Mouse (Mus musculus): ENCODE measurements around the gene Banf1. TPM values are rescaled to one million over a fixed set of nuclear protein-coding genes. Genes with fewer than 3 reads are reported as not detected.
"Not testable (repeated sequence)": the region's sequence is repeated elsewhere in the genome, so short reads cannot be mapped to it uniquely, and the experiment has no call there.

The Banf1 gene
- polyA plus RNA-seq, 1 experiment from 2014 or later: 442 TPM

DNA sequence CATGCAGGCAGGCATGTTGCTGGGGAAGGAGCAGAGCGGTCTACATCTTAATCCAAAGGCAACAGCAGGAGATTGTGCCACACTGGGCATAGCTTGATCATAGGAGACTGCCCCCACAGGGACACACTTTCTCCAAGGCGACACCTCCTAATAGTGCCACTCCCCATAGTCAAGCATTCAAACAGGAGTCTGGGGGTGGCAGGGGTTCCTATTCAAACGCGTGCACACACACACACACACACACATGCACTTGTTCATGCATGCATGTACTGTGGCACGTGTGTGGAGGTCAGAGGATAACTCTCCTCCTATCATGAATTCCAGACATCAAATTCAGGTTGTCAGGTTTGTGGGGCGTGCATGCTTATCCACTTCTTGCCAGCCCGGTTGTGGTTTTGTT lies 5.8 kb upstream of the Banf1 start:
- 92% methylated on average over 7 of the region's 7 CpGs for WGBS
- Histone ChIP-seq H3K27ac (no peak overlapping the region), H3K4me1 (peaks cover 11% of the 10 kb centered on the region), H3K4me2 (replicated peaks) (no peak overlapping the region), H3K4me3 (no peak overlapping the region), H3K9ac (no peak overlapping the region), H3K27me3 (no peaks in the 10 kb centered on the region), H3K36me3 (peaks cover 77% of the 10 kb centered on the region), H3K9me3 (no peaks in the 10 kb centered on the region)
- no peak for ATAC-seq (ENCODE audit: low FRiP score, low read depth)

- Histone ChIP-seq H3K27ac (no peak overlapping the region), H3K4me1 (peaks cover 15% of the 10 kb centered on the region), H3K27me3 (no peaks in the 10 kb centered on the region), H3K36me3 (peaks cover 63% of the 10 kb centered on the region), H3K4me3 (no peak overlapping the region), H3K9me3 (no peaks in the 10 kb centered on the region), H3K9ac (no peak overlapping the region), H3K4me2 (replicated peaks) (no peak overlapping the region)
- no peak for ATAC-seq (ENCODE audit: low FRiP score, low read depth)
- 89% methylated on average over 3 of the region's 3 CpGs for WGBS
These were observed 4.0 kb upstream of the Banf1 start for GRCm38 (mm10) chr19:5370932-5371331.

DNA sequence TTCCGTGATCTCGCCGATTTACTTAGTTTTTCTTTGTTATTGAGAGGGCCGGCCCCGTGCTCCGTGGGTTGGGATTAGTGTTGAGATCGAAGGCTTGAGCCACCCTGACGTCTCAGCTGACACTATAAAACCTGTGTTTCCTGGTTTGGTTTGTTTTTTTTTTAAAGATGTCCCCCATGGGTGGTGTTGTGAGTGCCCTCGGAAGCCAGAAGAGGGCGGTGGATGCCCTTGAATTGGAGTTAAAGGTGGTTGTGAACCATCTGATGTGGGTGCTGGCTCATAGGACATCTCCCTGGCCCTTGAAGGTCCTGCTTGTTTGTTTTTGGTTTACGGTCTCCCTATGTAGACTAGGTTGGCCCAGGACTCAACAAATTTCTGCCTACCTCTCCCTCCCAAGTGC lies 487 bp upstream of the Banf1 start:
- H3K27me3 ChIP-seq: no peaks in the 10 kb centered on the region
- peaks cover 24% of the 10 kb centered on the region for H3K4me1 ChIP-seq
- H3K4me3 ChIP-seq: peak overlapping the region; percentile 99
- peak overlapping the region; percentile 95; the same call in 1 of the 2 replicates for H3K27ac ChIP-seq
- no peaks in the 10 kb centered on the region for H3K9me3 ChIP-seq
- WGBS: 9% methylated on average over 11 of the region's 11 CpGs
- peak overlapping the region; percentile 91 for H3K9ac ChIP-seq
- ATAC-seq (ENCODE audit: low FRiP score, low read depth): no peak
- H3K36me3 ChIP-seq: peaks cover 65% of the 10 kb centered on the region
- peak overlapping the region; percentile 93 for H3K4me2 ChIP-seq (replicated peaks)

- peak within 1 kb of the TSS; percentile 93 for H3K4me2 ChIP-seq (replicated peaks)
- H3K27me3 ChIP-seq: no peaks in the 10 kb centered on the region
- peak within 1 kb of the TSS; percentile 95 for H3K27ac ChIP-seq
- H3K36me3 ChIP-seq: peaks cover 55% of the 10 kb centered on the region
- under 1% methylated on average over 78 of the region's 92 CpGs for WGBS
- ATAC-seq (ENCODE audit: low FRiP score, low read depth): peak; percentile 97
- peaks cover 24% of the 10 kb centered on the region for H3K4me1 ChIP-seq
- H3K4me3 ChIP-seq: peak within 1 kb of the TSS; percentile 99
- no peaks in the 10 kb centered on the region for H3K9me3 ChIP-seq
- H3K9ac ChIP-seq: peak within 1 kb of the TSS; percentile 91
These were observed 554 bp downstream of the Banf1 start, which contains the start of gene Eif1ad for GRCm38 (mm10) chr19:5366175-5367052. Eif1ad (plus strand) TSS chr19:5366741.

GRCm38 (mm10) chr19:5365751-5366150 lies 1.2 kb downstream of the Banf1 start:
- Histone ChIP-seq H3K4me1 (peaks cover 24% of the 10 kb centered on the region), H3K9me3 (no peaks in the 10 kb centered on the region), H3K9ac (peak overlapping the region; percentile 91), H3K4me2 (replicated peaks) (peak overlapping the region; percentile 93), H3K27ac (no peak overlapping the region), H3K4me3 (peak overlapping the region; percentile 99), H3K27me3 (no peaks in the 10 kb centered on the region), H3K36me3 (peaks cover 51% of the 10 kb centered on the region)
- 17% methylated on average over 11 of the region's 11 CpGs for WGBS
- ATAC-seq (ENCODE audit: low FRiP score, low read depth): no peak

DNA sequence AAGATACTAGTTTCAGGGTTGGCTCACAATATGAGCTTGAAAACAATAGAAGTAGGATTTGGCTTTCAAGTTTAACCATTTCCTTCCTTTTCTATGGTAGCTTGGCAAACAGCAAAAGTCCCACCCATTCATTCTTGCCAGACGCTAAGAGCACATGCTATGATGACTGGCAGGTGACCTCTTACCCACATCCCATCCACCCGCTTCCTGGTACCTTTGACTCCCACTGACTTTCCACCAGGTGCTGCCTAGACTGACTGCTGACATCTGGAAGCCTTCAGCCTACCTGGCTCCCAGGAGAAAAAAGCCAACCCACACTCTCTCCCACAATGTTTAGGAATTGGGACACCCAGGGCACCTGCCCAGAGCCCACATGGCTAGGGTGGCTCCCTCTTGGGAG lies 2.8 kb downstream of the Banf1 start:
- 94% methylated on average over 2 of the region's 2 CpGs for WGBS
- H3K9ac ChIP-seq: no peak overlapping the region
- no peak for ATAC-seq (ENCODE audit: low FRiP score, low read depth)
- no peaks in the 10 kb centered on the region for H3K27me3 ChIP-seq
- H3K27ac ChIP-seq: no peak overlapping the region
- H3K9me3 ChIP-seq: no peaks in the 10 kb centered on the region
- H3K4me1 ChIP-seq: peaks cover 24% of the 10 kb centered on the region
- no peak overlapping the region for H3K4me2 ChIP-seq (replicated peaks)
- no peak overlapping the region for H3K4me3 ChIP-seq
- H3K36me3 ChIP-seq: peaks cover 34% of the 10 kb centered on the region

- Histone ChIP-seq H3K9me3 (no peaks in the 10 kb centered on the region), H3K4me2 (replicated peaks) (no peak overlapping the region), H3K4me3 (no peak overlapping the region), H3K27ac (no peak overlapping the region), H3K9ac (no peak overlapping the region), H3K36me3 (peaks cover 23% of the 10 kb centered on the region), H3K27me3 (no peaks in the 10 kb centered on the region), H3K4me1 (peaks cover 10% of the 10 kb centered on the region)
- 94% methylated on average over 2 of the region's 2 CpGs for WGBS
- ATAC-seq (ENCODE audit: low FRiP score, low read depth): no peak
These were observed 4.8 kb downstream of the Banf1 start for GRCm38 (mm10) chr19:5362186-5362585.

DNA sequence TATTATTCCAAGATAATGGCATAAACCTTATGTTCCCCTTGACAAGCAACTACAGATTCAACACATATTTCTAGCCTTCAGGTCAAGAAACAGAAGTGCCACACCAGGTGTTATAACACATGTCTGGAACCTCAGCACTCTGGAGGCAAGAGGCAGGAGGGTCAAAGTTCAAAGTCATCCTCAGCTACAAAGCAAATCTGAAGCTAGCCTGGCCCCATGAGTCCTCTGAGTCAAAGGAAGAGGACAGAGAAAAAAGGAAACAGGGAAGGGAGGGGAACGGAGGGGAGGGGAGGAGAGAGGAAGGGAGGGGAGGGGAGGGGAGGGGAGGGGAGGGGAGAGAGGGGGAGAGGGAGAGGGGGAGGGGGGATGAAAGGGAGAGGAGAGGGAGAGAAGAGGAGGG lies 10.9 kb downstream of the Banf1 start:
- H3K27ac ChIP-seq: no peak overlapping the region
- no peak overlapping the region for H3K4me3 ChIP-seq
- H3K4me2 ChIP-seq (replicated peaks): no peak overlapping the region
- WGBS: no CpG with 5 or more reads among the region's 1 CpGs
- no peaks in the 10 kb centered on the region for H3K9me3 ChIP-seq
- no peaks in the 10 kb centered on the region for H3K36me3 ChIP-seq
- ATAC-seq (ENCODE audit: low FRiP score, low read depth): no peak
- H3K4me1 ChIP-seq: no peaks in the 10 kb centered on the region
- no peak overlapping the region for H3K9ac ChIP-seq
- H3K27me3 ChIP-seq: no peaks in the 10 kb centered on the region

DNA sequence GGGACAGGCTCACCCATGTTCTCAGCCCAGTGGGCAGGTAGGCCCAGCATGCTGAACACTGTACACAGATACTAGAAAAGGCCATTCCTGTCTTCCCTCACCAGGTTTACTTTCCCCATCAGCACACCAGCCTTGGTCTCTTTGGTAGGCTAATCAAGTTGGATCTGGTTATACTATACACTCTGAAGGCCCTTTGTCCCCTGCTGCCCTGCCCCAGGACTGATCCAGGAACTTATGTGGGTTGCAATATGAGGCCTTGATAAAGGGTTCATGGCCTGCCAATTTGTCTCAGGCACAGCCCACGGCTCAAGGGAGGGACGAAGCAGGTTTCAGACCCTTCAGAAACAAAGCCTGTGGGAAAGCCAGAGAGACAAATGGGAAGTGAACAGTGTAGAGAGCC lies 13.4 kb downstream of the Banf1 start:
- peaks cover 13% of the 10 kb centered on the region for H3K27me3 ChIP-seq
- no peak overlapping the region for H3K4me3 ChIP-seq
- 90% methylated on average over 2 of the region's 2 CpGs for WGBS
- H3K4me2 ChIP-seq (replicated peaks): no peak overlapping the region
- peaks cover 6% of the 10 kb centered on the region for H3K4me1 ChIP-seq
- no peaks in the 10 kb centered on the region for H3K36me3 ChIP-seq
- no peak overlapping the region for H3K9ac ChIP-seq
- no peak overlapping the region for H3K27ac ChIP-seq
- ATAC-seq (ENCODE audit: low FRiP score, low read depth): no peak
- H3K9me3 ChIP-seq: no peaks in the 10 kb centered on the region

- Histone ChIP-seq H3K4me3 (peak within 1 kb of the TSS; percentile 40), H3K4me2 (replicated peaks) (peak within 1 kb of the TSS; percentile 73), H3K9ac (peak within 1 kb of the TSS; percentile 65), H3K27me3 (peaks cover 21% of the 10 kb centered on the region)
- not testable (repeated sequence) for ATAC-seq (ENCODE audit: low FRiP score, low read depth); H3K9me3 ChIP-seq; H3K27ac ChIP-seq; H3K36me3 ChIP-seq; H3K4me1 ChIP-seq
- 63% methylated on average over 6 of the region's 6 CpGs for WGBS
These were observed 17.5 kb downstream of the Banf1 start, which contains the start of gene Cst6 for GRCm38 (mm10) chr19:5349502-5349873. Cst6 (minus strand) TSS chr19:5349574.

- Histone ChIP-seq H3K36me3 (no peaks in the 10 kb centered on the region), H3K4me2 (replicated peaks) (peak overlapping the region; percentile 73), H3K27me3 (peaks cover 21% of the 10 kb centered on the region), H3K27ac (no peak overlapping the region), H3K9me3 (no peaks in the 10 kb centered on the region), H3K4me3 (peak overlapping the region; percentile 40), H3K9ac (peak overlapping the region; percentile 65), H3K4me1 (peaks cover 9% of the 10 kb centered on the region)
- no peak for ATAC-seq (ENCODE audit: low FRiP score, low read depth)
- WGBS: 4% methylated on average over 34 of the region's 34 CpGs
These were observed 18.2 kb downstream of the Banf1 start for GRCm38 (mm10) chr19:5348526-5349501.

GRCm38 (mm10) chr19:5348064-5348463 lies 18.9 kb downstream of the Banf1 start:
- H3K4me1 ChIP-seq: peaks cover 9% of the 10 kb centered on the region
- peaks cover 21% of the 10 kb centered on the region for H3K27me3 ChIP-seq
- no peak overlapping the region for H3K4me3 ChIP-seq
- H3K4me2 ChIP-seq (replicated peaks): no peak overlapping the region
- no peak overlapping the region for H3K9ac ChIP-seq
- 85% methylated on average over 6 of the region's 6 CpGs for WGBS
- H3K9me3 ChIP-seq: no peaks in the 10 kb centered on the region
- ATAC-seq (ENCODE audit: low FRiP score, low read depth): no peak
- H3K36me3 ChIP-seq: no peaks in the 10 kb centered on the region
- H3K27ac ChIP-seq: no peak overlapping the region

All from limb, embryonic 13.5 days (tissue).